Mouse (Mus musculus): ENCODE data around the gene March10. TPM values are rescaled to one million over a fixed set of nuclear protein-coding genes. Genes with fewer than 3 reads are reported as not detected.
A peak's percentile ranks its signal among the peaks of the same experiment; 100 is the strongest.

Gene March10
- total RNA-seq, 2 experiments from 2014 or later: not detected

DNA sequence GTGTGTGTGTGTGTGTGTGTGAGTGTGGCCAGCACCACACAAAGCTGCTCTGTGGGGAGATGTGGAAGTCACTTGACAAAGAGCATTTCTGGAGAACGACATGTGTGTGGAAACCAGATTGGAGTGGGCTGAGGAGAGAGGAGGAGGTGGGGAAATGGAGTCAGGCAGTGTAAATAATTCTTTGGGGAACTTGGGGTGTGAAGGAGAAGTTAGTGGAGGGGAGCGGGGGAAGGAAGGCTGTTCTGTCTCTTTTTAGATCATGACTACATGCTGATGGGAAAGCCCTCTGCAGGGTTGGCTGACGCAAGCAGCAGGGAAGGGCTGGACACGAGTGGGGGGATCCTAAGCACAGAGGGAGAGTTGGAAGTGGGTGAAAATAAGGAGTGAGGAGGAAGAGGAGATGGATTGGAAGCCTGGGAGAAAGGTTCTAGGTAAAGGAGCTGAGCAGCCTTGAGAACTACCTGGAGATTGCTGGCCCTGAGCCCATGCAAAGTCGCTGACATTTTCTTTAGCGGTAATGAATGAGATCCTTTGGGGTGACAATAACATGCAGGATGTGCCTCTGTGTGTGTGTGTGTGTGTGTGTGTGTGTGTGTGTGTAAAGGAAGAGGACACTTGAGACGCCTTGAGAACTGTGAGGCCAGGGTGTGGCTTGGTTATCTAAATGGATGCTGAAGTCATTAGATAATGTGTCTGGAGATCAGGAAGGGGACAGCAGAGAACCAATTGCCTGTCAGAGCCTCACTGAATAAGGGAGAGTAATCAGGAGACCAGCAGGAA, 35.7 kb downstream of the March10 start:
- intact Hi-C loops (cut with DNase I): no loop called here
- peak; percentile 6 for DNase-seq (ENCODE audit: low spot score)

- intact Hi-C loops (cut with DNase I): no loop called here
Observed at GRCm38 (mm10) chr11:105419946-105420345, 36.6 kb downstream of the March10 start.

GRCm38 (mm10) chr11:105414009-105414408, 42.5 kb downstream of the March10 start:
- DNase-seq (ENCODE audit: low spot score): no peak
- intact Hi-C loops (cut with DNase I): no loop called here

More at GRCm38 (mm10) chr11:105419946-105420345, 36.6 kb downstream of the March10 start:
- DNase-seq (ENCODE audit: low spot score): no peak

GRCm38 (mm10) chr11:105409408-105409807, 47.1 kb downstream of the March10 start:
- intact Hi-C loops (cut with DNase I): no loop called here
- DNase-seq (ENCODE audit: low spot score): no peak

DNA sequence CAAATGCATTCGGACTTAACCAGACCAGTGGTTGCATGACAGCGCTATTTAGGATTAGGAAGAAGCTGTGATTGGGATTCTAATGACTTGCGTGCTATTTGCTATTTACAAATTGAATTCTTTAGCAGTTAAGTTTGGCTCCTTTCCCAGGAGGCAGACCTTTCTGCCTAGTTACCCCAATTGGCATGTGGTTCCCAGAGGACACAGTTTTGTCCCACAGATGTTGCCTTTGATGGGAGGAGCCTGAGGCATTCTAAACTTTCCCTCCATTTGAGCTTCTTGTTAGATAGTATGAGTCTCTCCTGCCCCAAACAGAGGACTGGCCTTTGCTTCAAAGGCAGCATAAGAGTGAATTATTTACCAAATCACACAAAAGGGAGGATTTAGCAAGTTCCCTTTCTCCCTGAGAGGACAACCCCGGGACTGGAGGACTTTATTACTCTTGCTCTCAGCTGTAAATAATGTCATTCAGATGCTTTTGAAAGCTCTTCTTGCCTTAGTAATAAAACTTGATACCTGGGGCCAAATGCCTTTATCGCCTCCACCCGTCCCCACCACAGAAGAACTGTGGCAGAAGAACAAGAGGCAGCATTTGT, 48.6 kb downstream of the March10 start:
- no peak for DNase-seq (ENCODE audit: low spot score)
- intact Hi-C loops (cut with DNase I): no loop called here

DNA sequence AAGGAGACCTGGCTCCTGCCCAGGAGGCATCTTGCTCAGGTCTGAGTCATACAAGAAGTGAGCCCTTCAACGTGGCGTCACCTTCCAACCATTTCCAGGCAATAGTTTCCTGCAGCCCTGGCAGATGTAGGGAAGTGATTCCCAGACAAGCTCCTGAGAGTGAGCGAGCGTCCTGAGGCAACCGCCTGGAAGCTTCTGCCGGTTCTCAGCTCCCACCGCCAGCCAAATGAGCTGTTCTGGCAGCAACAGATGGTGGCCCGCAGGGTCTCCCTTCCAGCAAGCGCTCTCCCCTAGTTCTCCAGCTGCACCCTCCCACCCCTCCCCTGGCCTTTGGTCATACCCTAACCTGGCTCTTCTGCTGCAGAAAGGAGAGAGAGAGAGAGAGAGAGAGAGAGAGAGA, 54.2 kb downstream of the March10 start:
- intact Hi-C loops (cut with DNase I): no loop called here
- DNase-seq (ENCODE audit: low spot score): no peak

GRCm38 (mm10) chr11:105390290-105390689, 66.2 kb downstream of the March10 start:
- intact Hi-C loops (cut with DNase I): no loop called here

DNA sequence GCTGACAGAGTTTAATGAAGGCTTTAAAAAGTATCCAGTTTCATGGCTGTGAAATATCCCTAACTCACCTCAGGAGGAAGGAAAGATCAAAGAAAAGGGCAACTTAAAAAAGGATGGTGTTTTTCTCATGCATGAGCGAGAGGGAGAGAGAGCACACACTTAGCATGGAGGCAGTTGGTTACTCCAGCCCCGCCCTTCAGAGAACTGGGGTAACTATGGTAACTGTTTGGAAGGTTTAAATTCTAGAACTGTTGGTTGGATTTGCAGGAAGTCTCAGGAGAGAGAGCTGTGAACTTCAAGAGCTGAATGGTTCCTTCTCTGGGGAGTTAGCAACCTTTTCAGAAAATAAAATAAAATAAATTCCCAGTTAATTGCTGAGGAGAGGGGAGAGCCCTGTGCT, 67.9 kb downstream of the March10 start:
- intact Hi-C loops (cut with DNase I): no loop called here
- DNase-seq (ENCODE audit: low spot score): no peak

More at GRCm38 (mm10) chr11:105390290-105390689, 66.2 kb downstream of the March10 start:
- no peak for DNase-seq (ENCODE audit: low spot score)

DNA sequence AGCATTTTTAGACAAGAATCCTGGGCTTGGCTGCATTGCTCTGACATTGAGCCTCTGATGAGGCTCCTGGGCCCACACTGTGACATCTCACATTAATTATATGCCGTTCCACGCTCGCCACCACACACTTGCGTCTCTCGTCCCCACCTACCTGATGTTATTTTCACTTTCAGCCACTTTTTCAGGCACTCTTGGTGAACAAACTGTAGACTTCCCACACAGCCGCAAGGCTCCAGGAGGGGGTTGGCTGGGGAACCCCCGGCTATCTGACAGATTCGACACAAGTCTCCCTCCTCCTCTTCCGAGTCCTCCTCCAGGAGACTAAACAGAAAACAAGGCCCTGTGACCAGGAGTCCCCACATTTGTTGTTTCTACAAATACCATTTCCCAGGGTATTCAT, 71.3 kb downstream of the March10 start:
- no peak for DNase-seq (ENCODE audit: low spot score)
- intact Hi-C loops (cut with DNase I): no loop called here

- no peak for DNase-seq (ENCODE audit: low spot score)
- intact Hi-C loops (cut with DNase I): no loop called here
Observed at GRCm38 (mm10) chr11:105375821-105376235, 80.7 kb downstream of the March10 start.

GRCm38 (mm10) chr11:105374526-105375175, 81.9 kb downstream of the March10 start:
- DNase-seq (ENCODE audit: low spot score): no peak
- intact Hi-C loops (cut with DNase I): no loop called here

- no peak for DNase-seq (ENCODE audit: low spot score)
- intact Hi-C loops (cut with DNase I): no loop called here
Observed at GRCm38 (mm10) chr11:105373881-105374280, 82.7 kb downstream of the March10 start.

- no peak for DNase-seq (ENCODE audit: low spot score)
- intact Hi-C loops (cut with DNase I): no loop called here
Observed at GRCm38 (mm10) chr11:105371818-105372217, 84.7 kb downstream of the March10 start.

DNA sequence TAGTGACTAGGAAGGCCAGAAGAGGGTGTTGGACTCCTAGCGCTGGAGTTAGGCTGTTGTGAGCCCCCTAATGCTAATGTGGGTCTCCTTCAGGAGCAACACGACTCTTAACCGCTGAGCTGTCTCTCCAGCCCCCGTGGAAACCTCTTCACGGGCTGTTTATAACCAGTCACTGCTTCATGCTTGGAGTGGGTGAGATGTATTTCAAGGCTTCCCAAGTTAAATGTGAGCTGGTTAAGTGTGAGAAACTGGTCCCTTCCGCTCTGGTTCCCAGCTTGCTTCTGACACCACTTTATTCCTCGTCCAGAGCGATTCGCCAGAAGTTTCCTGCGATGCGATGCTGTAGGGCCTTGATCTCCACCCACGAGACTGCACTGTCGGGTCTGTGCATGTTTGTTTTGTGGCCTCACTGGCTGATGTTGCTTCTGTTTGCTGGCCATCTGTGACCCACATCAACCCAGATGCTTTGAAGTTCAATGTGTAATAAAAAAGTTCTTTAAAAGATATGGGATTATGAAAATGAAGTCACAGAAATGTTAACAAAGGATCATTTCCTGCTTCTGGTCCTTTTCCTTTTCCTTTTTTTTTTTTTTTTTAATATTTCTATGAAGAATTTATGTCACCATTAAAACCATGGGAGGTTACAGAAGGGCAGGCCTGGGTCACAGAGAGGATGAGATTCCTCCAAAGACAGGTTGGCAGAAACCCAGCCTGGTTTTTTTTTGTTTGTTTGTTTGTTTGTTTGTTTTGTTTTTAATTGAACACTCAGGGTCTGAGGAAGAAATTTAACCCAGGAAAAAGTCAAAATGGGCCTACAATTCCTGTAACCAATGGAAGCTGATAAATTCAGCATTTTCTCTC, 86.8 kb downstream of the March10 start:
- no peak for DNase-seq (ENCODE audit: low spot score)
- intact Hi-C loops (cut with DNase I): no loop called here

GRCm38 (mm10) chr11:105368833-105369232, 87.7 kb downstream of the March10 start:
- DNase-seq (ENCODE audit: low spot score): no peak
- intact Hi-C loops (cut with DNase I): no loop called here

- intact Hi-C loops (cut with DNase I): no loop called here
- DNase-seq (ENCODE audit: low spot score): no peak
Observed at GRCm38 (mm10) chr11:105367163-105367562, 89.4 kb downstream of the March10 start.

- DNase-seq (ENCODE audit: low spot score): no peak
- intact Hi-C loops (cut with DNase I): no loop called here
Observed at GRCm38 (mm10) chr11:105366051-105366450, 90.5 kb downstream of the March10 start.

- DNase-seq (ENCODE audit: low spot score): no peak
- intact Hi-C loops (cut with DNase I): no loop called here
Observed at GRCm38 (mm10) chr11:105365611-105366010, 90.9 kb downstream of the March10 start.

DNA sequence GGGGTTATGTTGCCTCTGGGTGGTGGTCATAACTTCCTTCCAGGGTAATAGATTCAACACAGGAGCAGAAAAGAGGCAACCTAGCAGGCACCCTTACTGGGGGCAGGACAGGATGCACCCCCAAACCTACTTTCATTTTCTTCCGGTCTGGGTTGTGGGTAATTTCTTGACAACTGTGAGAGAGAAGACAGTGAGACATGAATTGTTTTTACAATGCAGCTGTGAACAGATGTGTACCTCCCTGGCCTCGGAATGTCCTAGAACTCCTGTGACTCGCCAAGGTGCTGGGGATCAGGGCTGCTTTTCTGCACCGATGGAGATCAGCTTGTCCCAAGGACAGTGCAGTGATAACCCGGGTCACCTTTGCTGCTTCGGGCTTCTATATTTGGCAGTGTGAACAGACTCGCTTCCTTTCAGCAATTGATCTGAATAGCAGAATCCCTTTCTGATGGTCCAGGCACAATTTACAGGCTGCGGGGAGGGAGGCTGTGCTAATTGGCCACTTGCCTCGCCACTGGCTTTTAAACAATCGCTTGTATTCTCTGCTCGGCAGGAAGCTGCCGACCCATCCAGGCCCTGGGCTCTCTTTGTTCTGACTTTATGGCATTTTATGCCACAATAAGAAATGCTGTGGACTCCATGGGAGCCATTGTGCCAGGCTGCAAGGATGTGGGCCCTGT, 92.0 kb downstream of the March10 start:
- DNase-seq (ENCODE audit: low spot score): peak; percentile 35
- intact Hi-C loops (cut with DNase I): loop anchor here (5.0 kb wide), 4 partner anchors 143 to 548 kb away; no protein-coding TSS in a partner anchor

Data from heart, postnatal 25 days (tissue).